Mouse (Mus musculus): ENCODE data around the gene Clasp1. TPM values are rescaled to one million over a fixed set of nuclear protein-coding genes. Genes with fewer than 3 reads are reported as not detected.
"Not testable (repeated sequence)": the region's sequence is repeated elsewhere in the genome, so short reads cannot be mapped to it uniquely, and the experiment has no call there.

The Clasp1 gene
- polyA plus RNA-seq, 1 experiment from 2014 or later, result 14.8 TPM

DNA sequence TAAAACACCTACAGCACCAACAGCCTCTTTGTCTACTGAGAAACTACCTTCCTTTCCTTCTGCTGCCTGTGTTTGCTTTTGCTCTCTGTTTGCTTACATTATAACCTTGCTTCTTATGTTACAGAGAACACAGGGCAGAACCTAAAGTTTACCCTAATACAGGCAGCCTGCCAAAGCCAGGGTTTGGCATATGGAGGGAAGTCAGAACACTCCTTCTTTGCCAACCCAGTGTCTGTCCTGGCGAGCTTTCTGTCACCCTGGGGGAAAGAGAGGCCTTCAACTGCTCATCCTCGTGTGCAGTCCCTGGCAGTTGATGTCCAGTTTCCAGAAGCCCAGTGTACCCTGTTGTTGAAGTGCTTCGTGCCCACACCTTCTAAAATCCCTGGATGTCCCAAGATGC is 209.5 kb downstream of the Clasp1 start:
- Histone ChIP-seq H3K4me3 (ENCODE audit: low read depth, low read length) (no peak overlapping the region), H3K27me3 (replicated peaks; ENCODE audit: insufficient read depth, low read length) (no peaks in the 10 kb centered on the region), H3K4me1 (ENCODE audit: insufficient read depth, low read depth, low read length) (no peaks in the 10 kb centered on the region), H3K36me3 (ENCODE audit: insufficient read depth, low read length) (peaks cover 40% of the 10 kb centered on the region; the same call in 1 of the 2 replicates), H3K27ac (ENCODE audit: low read length) (peak overlapping the region; percentile 59), H3K4me2 (replicated peaks; ENCODE audit: low read depth, low read length) (no peak overlapping the region), H3K9ac (replicated peaks; ENCODE audit: low read depth) (no peak overlapping the region), H3K9me3 (ENCODE audit: low read length) (no peaks in the 10 kb centered on the region)
- peak; percentile 24 for DNase-seq (ENCODE audit: low spot score)
- ATAC-seq, result peak; percentile 19; the same call in 1 of the 2 replicates
- WGBS, result 60% methylated on average over 3 of the region's 3 CpGs
- TF ChIP-seq CTCF (IDR thresholded peaks at IDR 0.05), result no peak

DNA sequence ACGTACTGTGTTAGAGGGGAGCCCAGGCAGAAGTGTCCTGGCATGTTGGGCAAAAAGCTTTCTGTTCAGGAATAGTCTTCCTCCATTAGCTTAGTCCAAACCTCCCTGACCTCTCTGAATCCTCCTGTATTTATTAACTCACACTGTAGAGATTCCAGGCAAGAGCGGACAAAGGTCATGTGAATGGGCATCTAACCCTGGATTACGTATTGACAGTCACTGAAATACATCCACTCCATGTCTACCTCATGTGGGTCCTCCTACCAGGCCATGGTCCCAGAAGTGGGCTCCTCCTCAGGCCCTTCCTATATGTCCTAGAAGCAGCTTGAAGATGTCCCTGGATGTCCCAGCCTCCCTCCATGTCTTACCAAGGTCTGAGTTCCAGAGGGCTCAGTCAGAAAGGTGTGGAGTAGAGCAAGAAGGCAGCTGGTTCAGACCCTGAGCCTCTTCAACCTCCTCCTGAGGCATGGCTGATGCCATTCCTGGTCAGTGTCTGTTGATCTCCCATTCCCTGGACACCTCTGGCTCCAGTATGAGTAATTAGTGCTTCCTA is 224.8 kb downstream of the Clasp1 start:
- WGBS, result 76% methylated on average over 3 of the region's 3 CpGs
- no peak for DNase-seq (ENCODE audit: low spot score)
- H3K36me3 ChIP-seq (ENCODE audit: insufficient read depth, low read length), result no peaks in the 10 kb centered on the region; the same call in 1 of the 2 replicates
- no peak overlapping the region for H3K4me3 ChIP-seq (ENCODE audit: low read depth, low read length)
- no peaks in the 10 kb centered on the region for H3K9me3 ChIP-seq (ENCODE audit: low read length)
- no peak for ATAC-seq
- H3K27me3 ChIP-seq (replicated peaks; ENCODE audit: insufficient read depth, low read length), result no peaks in the 10 kb centered on the region
- H3K4me2 ChIP-seq (replicated peaks; ENCODE audit: low read depth, low read length), result no peak overlapping the region
- no peaks in the 10 kb centered on the region for H3K4me1 ChIP-seq (ENCODE audit: insufficient read depth, low read depth, low read length)
- no peak for TF ChIP-seq EP300 (IDR thresholded peaks at IDR 0.05)
- no peak for TF ChIP-seq CTCF (IDR thresholded peaks at IDR 0.05)
- no peak overlapping the region for H3K27ac ChIP-seq (ENCODE audit: low read length)
- no peak overlapping the region for H3K9ac ChIP-seq (replicated peaks; ENCODE audit: low read depth)

DNA sequence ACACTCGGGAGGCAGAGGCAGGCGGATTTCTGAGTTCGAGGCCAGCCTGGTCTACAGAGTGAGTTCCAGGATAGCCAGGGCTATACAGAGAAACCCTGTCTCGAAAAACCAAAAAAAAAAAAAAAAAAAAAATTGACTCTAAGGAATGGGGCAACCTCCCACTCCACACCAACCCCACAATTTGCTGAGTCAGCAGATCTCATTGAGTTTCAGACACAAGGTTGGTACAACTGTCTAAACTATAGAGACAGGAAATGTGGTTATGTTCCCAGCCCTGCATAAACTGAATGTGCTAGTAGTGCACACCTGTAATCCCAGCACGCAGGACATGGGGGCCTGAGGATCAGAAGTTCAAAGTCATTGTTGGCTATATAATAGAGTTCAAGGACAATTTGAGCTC is 232.2 kb downstream of the Clasp1 start:
- 96% methylated on average over 4 of the region's 5 CpGs for WGBS
- not testable (repeated sequence) for H3K9ac ChIP-seq (replicated peaks; ENCODE audit: low read depth); H3K4me3 ChIP-seq (ENCODE audit: low read depth, low read length); DNase-seq (ENCODE audit: low spot score); H3K4me1 ChIP-seq (ENCODE audit: insufficient read depth, low read depth, low read length); H3K4me2 ChIP-seq (replicated peaks; ENCODE audit: low read depth, low read length); ATAC-seq; H3K9me3 ChIP-seq (ENCODE audit: low read length); H3K27me3 ChIP-seq (replicated peaks; ENCODE audit: insufficient read depth, low read length); H3K36me3 ChIP-seq (ENCODE audit: insufficient read depth, low read length); H3K27ac ChIP-seq (ENCODE audit: low read length)

DNA sequence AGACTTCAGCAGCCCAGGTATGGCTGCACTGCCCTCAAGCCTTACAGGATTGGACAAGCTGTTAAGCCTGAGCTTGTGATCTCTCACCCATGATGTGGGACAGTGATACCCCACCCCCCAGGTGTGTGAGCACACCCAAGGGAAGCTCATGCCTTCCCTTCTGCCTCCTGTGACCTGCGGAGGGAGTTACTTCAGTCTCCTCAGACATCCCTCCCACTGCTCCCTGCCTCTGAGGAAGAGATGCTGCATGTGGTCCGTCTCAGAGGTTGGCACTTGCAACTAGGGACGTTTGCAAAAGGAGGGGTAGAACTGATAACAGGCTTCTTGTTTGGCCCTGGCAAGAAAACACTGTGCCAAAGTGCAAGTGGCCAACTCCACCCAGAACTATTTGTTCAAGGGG is 234.0 kb downstream of the Clasp1 start:
- no peak overlapping the region for H3K4me2 ChIP-seq (replicated peaks; ENCODE audit: low read depth, low read length)
- H3K27me3 ChIP-seq (replicated peaks; ENCODE audit: insufficient read depth, low read length), result peaks cover 5% of the 10 kb centered on the region; the same call in 1 of the 2 replicates
- no peak overlapping the region for H3K9ac ChIP-seq (replicated peaks; ENCODE audit: low read depth)
- H3K27ac ChIP-seq (ENCODE audit: low read length), result no peak overlapping the region
- 46% methylated on average over 3 of the region's 3 CpGs for WGBS
- no peaks in the 10 kb centered on the region for H3K9me3 ChIP-seq (ENCODE audit: low read length)
- no peak overlapping the region for H3K4me3 ChIP-seq (ENCODE audit: low read depth, low read length)
- DNase-seq (ENCODE audit: low spot score), result no peak
- H3K4me1 ChIP-seq (ENCODE audit: insufficient read depth, low read depth, low read length), result no peaks in the 10 kb centered on the region
- no peak for ATAC-seq
- no peak for TF ChIP-seq CTCF (IDR thresholded peaks at IDR 0.05)
- no peak for TF ChIP-seq EP300 (IDR thresholded peaks at IDR 0.05)
- no peaks in the 10 kb centered on the region for H3K36me3 ChIP-seq (ENCODE audit: insufficient read depth, low read length)

DNA sequence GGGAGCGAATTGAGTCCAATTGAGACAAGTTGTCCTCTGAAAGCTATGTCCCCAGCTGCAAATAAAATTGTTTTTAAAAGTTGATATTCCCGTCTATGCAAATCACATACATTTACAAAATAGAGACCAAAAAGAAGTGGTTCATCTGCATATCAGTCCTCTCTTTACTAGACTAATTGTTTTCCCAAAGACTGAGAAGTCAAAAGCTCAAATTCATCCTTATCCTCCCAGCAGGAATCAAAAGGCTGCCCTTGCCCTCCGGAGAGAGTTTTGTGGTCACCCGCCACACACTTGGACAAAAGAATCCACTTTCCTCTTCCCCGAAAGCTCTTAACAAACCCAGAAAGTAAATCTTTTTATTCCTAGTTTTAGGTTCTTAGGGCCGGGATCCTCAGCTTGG is 236.6 kb downstream of the Clasp1 start:
- DNase-seq (ENCODE audit: low spot score) (no peak), ATAC-seq (no peak)
- no peak overlapping the region for H3K4me2 ChIP-seq (replicated peaks; ENCODE audit: low read depth, low read length)
- H3K9ac ChIP-seq (replicated peaks; ENCODE audit: low read depth), result no peak overlapping the region
- H3K27ac ChIP-seq (ENCODE audit: low read length), result no peak overlapping the region
- H3K27me3 ChIP-seq (replicated peaks; ENCODE audit: insufficient read depth, low read length), result peaks cover 8% of the 10 kb centered on the region; the same call in 1 of the 2 replicates
- no peaks in the 10 kb centered on the region for H3K36me3 ChIP-seq (ENCODE audit: insufficient read depth, low read length)
- no peaks in the 10 kb centered on the region for H3K9me3 ChIP-seq (ENCODE audit: low read length)
- no peak overlapping the region for H3K4me3 ChIP-seq (ENCODE audit: low read depth, low read length)
- TF ChIP-seq CTCF (IDR thresholded peaks at IDR 0.05), result no peak
- WGBS, result 41% methylated on average over 6 of the region's 6 CpGs
- H3K4me1 ChIP-seq (ENCODE audit: insufficient read depth, low read depth, low read length), result no peaks in the 10 kb centered on the region

DNA sequence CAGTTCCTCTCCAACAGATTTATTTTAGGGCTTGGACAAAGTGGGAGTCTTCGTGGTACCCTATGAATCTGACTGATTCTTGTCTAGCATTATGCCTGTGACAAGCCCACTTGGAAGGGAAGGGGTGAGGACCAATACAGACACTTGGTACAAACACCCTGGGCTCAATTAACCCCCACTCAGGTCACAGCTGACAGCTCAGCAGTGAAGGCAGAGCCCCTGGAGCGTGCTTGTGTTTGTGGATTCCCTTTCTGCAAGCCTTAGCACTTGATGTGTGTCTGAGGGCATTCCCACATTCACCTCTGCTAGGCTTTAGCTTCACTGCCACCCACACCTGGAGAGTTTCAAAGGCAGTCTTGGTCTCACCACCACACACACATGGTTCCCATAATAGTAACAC is 237.1 kb downstream of the Clasp1 start:
- Histone ChIP-seq H3K36me3 (ENCODE audit: insufficient read depth, low read length) (no peaks in the 10 kb centered on the region), H3K4me3 (ENCODE audit: low read depth, low read length) (no peak overlapping the region), H3K4me1 (ENCODE audit: insufficient read depth, low read depth, low read length) (no peaks in the 10 kb centered on the region), H3K9ac (replicated peaks; ENCODE audit: low read depth) (no peak overlapping the region), H3K27ac (ENCODE audit: low read length) (no peak overlapping the region), H3K27me3 (replicated peaks; ENCODE audit: insufficient read depth, low read length) (peaks cover 8% of the 10 kb centered on the region; the same call in 1 of the 2 replicates), H3K4me2 (replicated peaks; ENCODE audit: low read depth, low read length) (no peak overlapping the region), H3K9me3 (ENCODE audit: low read length) (no peaks in the 10 kb centered on the region)
- ATAC-seq (no peak), DNase-seq (ENCODE audit: low spot score) (no peak)
- 52% methylated on average over 2 of the region's 2 CpGs for WGBS
- TF ChIP-seq CTCF (IDR thresholded peaks at IDR 0.05) (no peak), EP300 (IDR thresholded peaks at IDR 0.05) (no peak)

DNA sequence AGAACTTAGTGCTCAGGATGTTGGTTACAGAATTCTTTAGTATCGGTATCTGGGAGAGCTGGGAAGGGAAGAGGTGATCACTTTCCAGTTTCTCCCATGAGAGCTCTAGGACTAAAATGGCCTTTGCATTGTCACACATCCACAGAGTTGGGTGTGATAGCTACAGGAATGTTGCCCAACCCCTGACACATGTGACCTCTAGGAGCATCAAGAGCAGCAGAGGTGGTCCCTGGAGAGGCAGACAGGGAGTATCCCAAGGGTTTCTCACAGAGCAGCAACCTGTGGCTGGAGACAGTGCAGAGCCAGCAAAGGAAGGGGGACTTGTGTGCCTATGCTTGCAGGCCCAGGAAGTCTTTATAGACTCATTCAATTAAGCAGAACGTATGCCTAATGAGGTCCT is 237.6 kb downstream of the Clasp1 start:
- no peak overlapping the region for H3K4me2 ChIP-seq (replicated peaks; ENCODE audit: low read depth, low read length)
- WGBS, result 82% methylated on average over 2 of the region's 2 CpGs
- no peaks in the 10 kb centered on the region for H3K9me3 ChIP-seq (ENCODE audit: low read length)
- H3K4me3 ChIP-seq (ENCODE audit: low read depth, low read length), result no peak overlapping the region
- ATAC-seq (no peak), DNase-seq (ENCODE audit: low spot score) (no peak)
- H3K9ac ChIP-seq (replicated peaks; ENCODE audit: low read depth), result no peak overlapping the region
- peaks cover 8% of the 10 kb centered on the region; the same call in 1 of the 2 replicates for H3K27me3 ChIP-seq (replicated peaks; ENCODE audit: insufficient read depth, low read length)
- no peak for TF ChIP-seq EP300 (IDR thresholded peaks at IDR 0.05)
- TF ChIP-seq CTCF (IDR thresholded peaks at IDR 0.05), result no peak
- no peaks in the 10 kb centered on the region for H3K4me1 ChIP-seq (ENCODE audit: insufficient read depth, low read depth, low read length)
- H3K27ac ChIP-seq (ENCODE audit: low read length), result no peak overlapping the region
- no peaks in the 10 kb centered on the region for H3K36me3 ChIP-seq (ENCODE audit: insufficient read depth, low read length)
